Mouse (Mus musculus) A20 (cell line): ENCODE data around the gene Arf3.

ENCODE experiments used
- DNase-seq: peaks from one replicate; pipeline ENCODE4 v3.0.0-alpha.2; 2011; ENCODE audit warnings: low read depth, low spot score

Gene Arf3

GRCm38 (mm10) chr15:98790761-98791160 lies 27.7 kb upstream of the Arf3 start:
- no peak for DNase-seq

- no peak for DNase-seq
These were observed 26.9 kb upstream of the Arf3 start, which contains the start of gene Wnt1 for GRCm38 (mm10) chr15:98789661-98790535. Wnt1 (plus strand) TSS chr15:98789857.

GRCm38 (mm10) chr15:98788972-98789660 lies 26.1 kb upstream of the Arf3 start:
- no peak for DNase-seq

GRCm38 (mm10) chr15:98787930-98788329 lies 24.9 kb upstream of the Arf3 start:
- DNase-seq = no peak

- peak; percentile 58 for DNase-seq
These were observed 22.7 kb upstream of the Arf3 start for GRCm38 (mm10) chr15:98785744-98786143.

- DNase-seq = no peak
These were observed 18.2 kb upstream of the Arf3 start for GRCm38 (mm10) chr15:98781166-98781565.

GRCm38 (mm10) chr15:98780573-98780972 lies 17.6 kb upstream of the Arf3 start:
- DNase-seq = no peak

- DNase-seq = no peak
These were observed 17.1 kb upstream of the Arf3 start for GRCm38 (mm10) chr15:98780075-98780474.

- DNase-seq = no peak
These were observed 15.8 kb upstream of the Arf3 start for GRCm38 (mm10) chr15:98778806-98779205.

- DNase-seq = no peak
These were observed 15.3 kb upstream of the Arf3 start for GRCm38 (mm10) chr15:98778191-98778770.

GRCm38 (mm10) chr15:98777762-98778161 lies 14.7 kb upstream of the Arf3 start, which contains the start of gene Wnt10b:
Wnt10b (minus strand) TSS chr15:98778150.
- DNase-seq = no peak

GRCm38 (mm10) chr15:98777005-98777616 lies 14.1 kb upstream of the Arf3 start:
- DNase-seq = peak; percentile 27

GRCm38 (mm10) chr15:98776280-98777004 lies 13.4 kb upstream of the Arf3 start:
- peak; percentile 83 for DNase-seq

- peak; percentile 49 for DNase-seq
These were observed 12.5 kb upstream of the Arf3 start for GRCm38 (mm10) chr15:98775533-98775932.

GRCm38 (mm10) chr15:98774096-98774495 lies 11.1 kb upstream of the Arf3 start:
- DNase-seq = no peak

GRCm38 (mm10) chr15:98772511-98773211 lies 9.6 kb upstream of the Arf3 start:
- DNase-seq = peak; percentile 30

- DNase-seq = no peak
These were observed 8.9 kb upstream of the Arf3 start for GRCm38 (mm10) chr15:98771813-98772425.

GRCm38 (mm10) chr15:98768259-98768658 lies 5.2 kb upstream of the Arf3 start:
- DNase-seq = no peak

GRCm38 (mm10) chr15:98765929-98766328 lies 2.9 kb upstream of the Arf3 start:
- no peak for DNase-seq

- peak; percentile 78 for DNase-seq
These were observed 803 bp downstream of the Arf3 start for GRCm38 (mm10) chr15:98762201-98762621.
